ENCODE assay signal across 7 mouse cellular contexts in the genomic region with DNA sequence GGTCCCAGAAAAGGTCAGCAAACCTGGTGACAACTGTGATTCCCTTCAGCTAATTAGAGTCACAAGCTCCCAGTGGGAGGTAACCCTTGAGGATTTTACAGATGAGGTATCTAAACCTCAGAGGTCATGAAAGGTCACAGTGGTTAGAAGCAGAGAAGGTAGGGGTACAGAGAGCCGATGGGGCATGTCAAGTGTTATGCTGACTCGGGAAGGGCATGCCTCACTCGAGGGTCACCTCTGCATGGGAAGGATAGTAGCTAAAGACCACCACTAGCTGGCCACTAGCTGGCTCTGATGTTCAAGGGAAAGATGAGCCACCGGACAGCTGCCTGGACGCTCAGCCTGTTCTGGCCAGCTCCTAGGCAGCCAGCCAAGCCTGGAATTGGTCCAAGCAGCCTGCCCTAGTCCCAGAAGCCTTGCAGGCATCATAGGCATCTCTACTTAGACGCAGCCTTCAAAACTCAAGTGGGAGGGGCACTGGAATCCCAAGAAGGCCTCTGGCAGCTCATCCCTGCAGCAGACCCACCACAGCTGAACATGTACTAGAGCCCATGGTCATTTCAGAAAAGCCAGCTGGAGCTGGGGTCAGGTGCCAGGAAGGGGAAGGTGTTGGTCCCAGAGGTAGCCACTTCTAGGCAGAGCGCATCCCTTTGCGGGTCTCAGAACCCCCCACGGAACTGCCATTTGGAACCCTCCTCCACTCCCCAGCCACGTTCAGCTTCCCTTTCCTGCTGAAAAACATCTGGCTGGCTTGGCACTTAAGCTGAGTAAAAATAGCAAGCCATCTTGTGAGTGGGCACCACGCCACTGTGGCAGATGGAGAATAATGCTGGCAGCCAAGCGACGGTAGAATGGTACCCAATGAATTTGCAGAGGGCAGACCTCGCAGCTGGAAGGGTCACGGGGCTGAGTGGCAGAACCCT.
DNase-seq lines count a peak whose midpoint lies in the region; ATAC-seq and TF ChIP-seq lines count a peak whose summit lies in the region.

No protein-coding gene starts in this region.

- H3K4me1 ChIP-seq in bone marrow macrophage, adult 2 months (ENCODE audit: control insufficient read depth, insufficient read depth, low read length), result peaks cover 25% of the 10 kb centered on the region
- H3K4me1 ChIP-seq in embryonic facial prominence, embryonic 11.5 days (ENCODE audit: control insufficient read depth, insufficient read depth, low read length), result no peaks in the 10 kb centered on the region

- TF ChIP-seq CTCF in bone marrow macrophage, adult 2 months (IDR thresholded peaks at IDR 0.05; ENCODE audit: low read depth, low read length), result 0 out of 2 replicates have a peak, but pooled peaks have one; percentile 19

- DNase-seq in embryonic facial prominence, embryonic 11.5 days (ENCODE audit: low spot score), result no peak
- peak; percentile 75 for DNase-seq in heart, adult 8-10 months (ENCODE audit: low spot score)
- DNase-seq in kidney, adult 8-10 months, result peak; percentile 80 to 88
- peak; percentile 65 to 79 for DNase-seq in left cerebral cortex, postnatal 36 days (ENCODE audit: low spot score in 2 of 2)
- DNase-seq in testis, postnatal 14 days (ENCODE audit: low spot score), result peak; percentile 76

- ATAC-seq in embryonic facial prominence, embryonic 11.5 days (replicated peaks; ENCODE audit: insufficient number of reproducible peaks, low FRiP score, low TSS enrichment, low read depth), result 0 out of 2 replicates have a peak, but pooled peaks have one; percentile 30

- no peaks in the 10 kb centered on the region for H3K36me3 ChIP-seq in embryonic facial prominence, embryonic 11.5 days (replicated peaks; ENCODE audit: control insufficient read depth, insufficient read depth, low read depth, low read length)
- no peaks in the 10 kb centered on the region for H3K36me3 ChIP-seq in myocyte (ENCODE audit: control insufficient read depth, insufficient read depth)

- no peak overlapping the region for H3K27ac ChIP-seq in bone marrow macrophage, adult 2 months (ENCODE audit: insufficient read depth, low read depth, low read length)
- no peak overlapping the region for H3K27ac ChIP-seq in embryonic facial prominence, embryonic 11.5 days (replicated peaks; ENCODE audit: low read depth, low read length)

- no peaks in the 10 kb centered on the region for H3K9me3 ChIP-seq in embryonic facial prominence, embryonic 11.5 days (replicated peaks; ENCODE audit: control insufficient read depth, low read length)

- intact Hi-C loops in left cerebral cortex, postnatal 36 days (cut with DNase I), result no loop called here

- TF ChIP-seq POLR2A in bone marrow macrophage, adult 2 months (IDR thresholded peaks at IDR 0.05; ENCODE audit: borderline replicate concordance, low read depth, low read length), result no peak
- TF ChIP-seq POLR2A in myocyte (IDR thresholded peaks at IDR 0.05; ENCODE audit: insufficient read length, low read depth), result no peak

- H3K4me2 ChIP-seq in embryonic facial prominence, embryonic 11.5 days (ENCODE audit: low read depth, low read length), result no peak overlapping the region
- H3K4me2 ChIP-seq in myocyte (ENCODE audit: low read depth), result peak overlapping the region; percentile 51

- H3ac ChIP-seq in myocyte (ENCODE audit: control insufficient read depth, insufficient read length), result no peak overlapping the region

- no peaks in the 10 kb centered on the region for H3K79me2 ChIP-seq in myocyte (ENCODE audit: control insufficient read depth, insufficient read depth)

- no peaks in the 10 kb centered on the region for H3K27me3 ChIP-seq in embryonic facial prominence, embryonic 11.5 days (ENCODE audit: control insufficient read depth, insufficient read depth, low read length)
- peaks cover 42% of the 10 kb centered on the region for H3K27me3 ChIP-seq in myocyte (ENCODE audit: control insufficient read depth, insufficient read depth, insufficient read length)

- 38% methylated on average over 15 of the region's 15 CpGs for WGBS in embryonic facial prominence, embryonic 11.5 days

- no peak overlapping the region for H3K9ac ChIP-seq in embryonic facial prominence, embryonic 11.5 days (replicated peaks; ENCODE audit: low read length)

- no peak overlapping the region for H3K4me3 ChIP-seq in bone marrow macrophage, adult 2 months (ENCODE audit: insufficient read depth, low read length)
- H3K4me3 ChIP-seq in embryonic facial prominence, embryonic 11.5 days (ENCODE audit: low read depth, low read length), result no peak overlapping the region
- H3K4me3 ChIP-seq in myocyte, result no peak overlapping the region

TF ChIP-seq in myocyte, 11 proteins besides CTCF, POLR2A, EP300 and RAD21:
- TF ChIP-seq TCF12 (IDR thresholded peaks at IDR 0.05; ENCODE audit: insufficient read depth, poor library complexity, severe bottlenecking), result peak; percentile 60
- TF ChIP-seq USF1 (IDR thresholded peaks at IDR 0.05; ENCODE audit: low read depth), result peak; percentile 27
- no peak for TF ChIP-seq SRF (IDR thresholded peaks at IDR 0.05; ENCODE audit: control insufficient read depth, insufficient read length, low read depth)
- TF ChIP-seq CEBPB (IDR thresholded peaks at IDR 0.05; ENCODE audit: insufficient read depth, poor library complexity, severe bottlenecking), result no peak
- TF ChIP-seq MAX (IDR thresholded peaks at IDR 0.05; ENCODE audit: low read depth), result no peak
- peak; percentile 52 to 94 (median 93) for TF ChIP-seq MYOD1 (IDR thresholded peaks at IDR 0.05; ENCODE audit: control insufficient read depth in 1 of 3, insufficient read length in 2 of 3, low read depth in 2 of 3)
- TF ChIP-seq REST (IDR thresholded peaks at IDR 0.05; ENCODE audit: insufficient read depth, insufficient read length), result no peak
- TF ChIP-seq E2F4 (IDR thresholded peaks at IDR 0.05; ENCODE audit: insufficient read depth), result no peak
- TF ChIP-seq MYOG (IDR thresholded peaks at IDR 0.05; ENCODE audit: control insufficient read depth in 1 of 3, insufficient read depth in 1 of 3, insufficient read length in 2 of 3, low read depth in 2 of 3), result peak; percentile 79 to 96 (median 90)
- peak; percentile 50 for TF ChIP-seq TCF3 (IDR thresholded peaks at IDR 0.05; ENCODE audit: insufficient read length, low read depth)
- TF ChIP-seq POLR2AphosphoS2 (IDR thresholded peaks at IDR 0.05; ENCODE audit: insufficient read length, low read depth), result no peak
